Mouse (Mus musculus) hindbrain, embryonic 14.5 days (tissue): Measurements from ENCODE around the gene Gpr68. TPM values are rescaled to one million over a fixed set of nuclear protein-coding genes. Genes with fewer than 3 reads are reported as not detected.

Experiments
- ATAC-seq: fragments of 200-750 bp; cut with Nextera tagmentation; 2 replicates; pipeline ENCODE4 v1.8.0; 2017; ENCODE audit warnings: moderate number of reproducible peaks, mild to moderate bottlenecking, moderate TSS enrichment, moderate library complexity; ENCODE audit not compliant: low FRiP score
- DNase-seq: peaks from one replicate; pipeline ENCODE4 v3.0.0-alpha.2; 2015; ENCODE audit warnings: low spot score
- H3K27ac ChIP-seq: fragments of 300-500 bp; sonication (generic); 2 replicates; pipeline ENCODE4 v1.5.1; 2014; ENCODE audit warnings: mild to moderate bottlenecking, moderate library complexity
- H3K27me3 ChIP-seq: fragments of 300-500 bp; sonication (generic); 2 replicates; pipeline ENCODE4 v1.6.1; 2014; ENCODE audit warnings: mild to moderate bottlenecking, low read length, mixed read lengths; ENCODE audit not compliant: control insufficient read depth, insufficient read depth
- H3K36me3 ChIP-seq: fragments of 300-500 bp; sonication (generic); replicated peaks from 2 replicates; pipeline ENCODE4 v1.6.1; 2014; ENCODE audit not compliant: control insufficient read depth, insufficient read depth
- H3K4me1 ChIP-seq: fragments of 300-500 bp; sonication (generic); replicated peaks from 2 replicates; pipeline ENCODE4 v1.6.1; 2014; ENCODE audit warnings: antibody characterized with exemption, low read length, mixed read lengths; ENCODE audit not compliant: control insufficient read depth, insufficient read depth
- H3K4me2 ChIP-seq: fragments of 300-500 bp; sonication (generic); replicated peaks from 2 replicates; pipeline ENCODE4 v1.6.1; 2014; ENCODE audit warnings: mild to moderate bottlenecking, moderate library complexity
- H3K4me3 ChIP-seq: fragments of 300-500 bp; sonication (generic); replicated peaks from 2 replicates; pipeline ENCODE4 v1.5.1; 2014; ENCODE audit warnings: mild to moderate bottlenecking, low read length
- H3K9ac ChIP-seq: fragments of 300-500 bp; sonication (generic); 2 replicates; pipeline ENCODE4 v1.6.1; 2014
- H3K9me3 ChIP-seq: fragments of 300-500 bp; sonication (generic); 2 replicates; pipeline ENCODE4 v1.6.1; 2016; ENCODE audit warnings: low read length; ENCODE audit not compliant: control insufficient read depth
- WGBS: fragments of 180-500 bp; shearing (Covaris S2); extraction: QIAGEN DNeasy Blood & Tissue Kit; methylation state at CpG from one replicate; pipeline ENCODE4 v1.1.7; 2014; 5-methylcytosine and 5-hydroxymethylcytosine counted together
- polyA plus RNA-seq: library from polyadenylated mRNA; unstranded; fragments of >200 nt; fragmentation: Nextera tagmentation; extraction: Ambion mirVana; gene quantifications from 2 replicates; pipeline ENCODE4 v1.2.1, GENCODE M21; 2014

The Gpr68 gene
- polyA plus RNA-seq, 1 experiment from 2014 or later: 3.7 TPM

GRCm38 (mm10) chr12:100885585-100885984 is 22.4 kb downstream of the Gpr68 start:
- H3K9me3 ChIP-seq: no peaks in the 10 kb centered on the region
- H3K36me3 ChIP-seq: no peaks in the 10 kb centered on the region
- H3K9ac ChIP-seq: no peak overlapping the region
- 92% methylated on average over 3 of the region's 3 CpGs for WGBS
- no peak overlapping the region for H3K4me3 ChIP-seq
- H3K4me1 ChIP-seq: peaks cover 6% of the 10 kb centered on the region; the same call in 1 of the 2 replicates
- no peak overlapping the region for H3K4me2 ChIP-seq
- H3K27ac ChIP-seq: no peak overlapping the region
- DNase-seq (no peak), ATAC-seq (no peak)
- H3K27me3 ChIP-seq: no peaks in the 10 kb centered on the region

- Histone ChIP-seq H3K4me3 (no peak overlapping the region), H3K27me3 (no peaks in the 10 kb centered on the region), H3K27ac (no peak overlapping the region), H3K4me1 (peaks cover 6% of the 10 kb centered on the region; the same call in 1 of the 2 replicates), H3K9me3 (no peaks in the 10 kb centered on the region), H3K9ac (no peak overlapping the region), H3K36me3 (no peaks in the 10 kb centered on the region), H3K4me2 (no peak overlapping the region)
- ATAC-seq (no peak), DNase-seq (no peak)
- WGBS: 88% methylated on average over 7 of the region's 7 CpGs
Observed at GRCm38 (mm10) chr12:100883168-100883567, 24.8 kb downstream of the Gpr68 start.

- Histone ChIP-seq H3K4me3 (no peak overlapping the region), H3K9ac (no peak overlapping the region), H3K4me2 (no peak overlapping the region), H3K27ac (no peak overlapping the region), H3K9me3 (no peaks in the 10 kb centered on the region), H3K4me1 (no peaks in the 10 kb centered on the region), H3K27me3 (no peaks in the 10 kb centered on the region), H3K36me3 (no peaks in the 10 kb centered on the region)
- 93% methylated on average over 16 of the region's 16 CpGs for WGBS
- DNase-seq (no peak), ATAC-seq (no peak)
Observed at GRCm38 (mm10) chr12:100878556-100878955, 29.4 kb downstream of the Gpr68 start.

- ATAC-seq: no peak
- no peaks in the 10 kb centered on the region for H3K9me3 ChIP-seq
- no peaks in the 10 kb centered on the region for H3K4me1 ChIP-seq
- no peak overlapping the region for H3K27ac ChIP-seq
- H3K9ac ChIP-seq: no peak overlapping the region
- H3K36me3 ChIP-seq: no peaks in the 10 kb centered on the region
- no peak overlapping the region for H3K4me3 ChIP-seq
- H3K27me3 ChIP-seq: no peaks in the 10 kb centered on the region
- DNase-seq: no peak
- 77% methylated on average over 6 of the region's 6 CpGs for WGBS
- H3K4me2 ChIP-seq: no peak overlapping the region
Observed at GRCm38 (mm10) chr12:100877936-100878335, 30.1 kb downstream of the Gpr68 start.

GRCm38 (mm10) chr12:100875960-100876359 is 32.0 kb downstream of the Gpr68 start:
- H3K4me2 ChIP-seq: no peak overlapping the region
- 92% methylated on average over 5 of the region's 6 CpGs for WGBS
- no peak overlapping the region for H3K9ac ChIP-seq
- H3K36me3 ChIP-seq: no peaks in the 10 kb centered on the region
- DNase-seq (no peak), ATAC-seq (no peak)
- no peaks in the 10 kb centered on the region for H3K4me1 ChIP-seq
- H3K4me3 ChIP-seq: no peak overlapping the region
- H3K9me3 ChIP-seq: no peaks in the 10 kb centered on the region
- no peak overlapping the region for H3K27ac ChIP-seq
- H3K27me3 ChIP-seq: no peaks in the 10 kb centered on the region

GRCm38 (mm10) chr12:100875553-100875952 is 32.4 kb downstream of the Gpr68 start:
- Histone ChIP-seq H3K4me2 (no peak overlapping the region), H3K27ac (no peak overlapping the region), H3K4me1 (no peaks in the 10 kb centered on the region), H3K36me3 (no peaks in the 10 kb centered on the region), H3K4me3 (no peak overlapping the region), H3K27me3 (no peaks in the 10 kb centered on the region), H3K9ac (no peak overlapping the region), H3K9me3 (no peaks in the 10 kb centered on the region)
- WGBS: 64% methylated on average over 3 of the region's 3 CpGs
- no peak for DNase-seq
- no peak for ATAC-seq

DNA sequence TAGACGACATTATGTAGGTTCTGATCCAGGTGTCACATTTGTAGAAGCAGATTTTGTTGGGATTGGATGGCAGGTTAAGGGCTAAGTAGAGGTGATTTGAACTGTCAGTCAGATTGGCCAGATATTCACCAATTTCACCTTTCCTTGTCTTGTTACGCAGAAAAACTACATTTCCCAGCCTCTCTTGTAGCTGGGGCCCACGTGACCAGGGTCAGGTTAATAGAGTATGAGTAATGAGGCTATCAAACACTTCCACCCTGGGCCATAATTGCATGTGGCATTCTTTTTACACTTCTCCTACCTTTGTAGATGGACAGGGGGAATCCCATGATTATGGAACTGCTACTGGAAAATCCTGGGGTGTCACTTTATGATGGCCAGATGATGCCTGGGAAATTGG is 34.4 kb downstream of the Gpr68 start:
- WGBS: 82% methylated on average over 3 of the region's 3 CpGs
- no peaks in the 10 kb centered on the region for H3K36me3 ChIP-seq
- no peak overlapping the region for H3K9ac ChIP-seq
- no peaks in the 10 kb centered on the region for H3K4me1 ChIP-seq
- no peak overlapping the region for H3K4me3 ChIP-seq
- ATAC-seq (no peak), DNase-seq (no peak)
- H3K4me2 ChIP-seq: no peak overlapping the region
- H3K27ac ChIP-seq: no peak overlapping the region
- no peaks in the 10 kb centered on the region for H3K9me3 ChIP-seq
- no peaks in the 10 kb centered on the region for H3K27me3 ChIP-seq

DNA sequence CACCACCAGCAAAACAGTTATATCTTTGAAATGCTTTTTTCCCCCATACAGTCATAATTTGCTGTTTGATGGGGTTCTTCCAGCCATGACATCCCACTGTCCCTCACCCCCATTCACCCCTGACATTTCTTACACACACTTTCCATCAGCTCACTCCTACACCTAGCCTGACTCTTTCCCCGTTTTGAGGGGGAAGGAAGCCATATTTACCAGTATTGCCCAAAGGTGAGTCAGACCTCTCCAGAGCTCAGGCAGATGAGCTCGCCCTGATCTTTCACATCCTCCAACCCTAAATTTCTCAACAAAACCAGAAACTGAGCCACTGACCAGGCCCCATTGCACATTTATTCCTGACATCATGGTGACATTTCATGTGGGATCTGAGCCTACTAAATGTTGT is 36.2 kb downstream of the Gpr68 start:
- Histone ChIP-seq H3K27me3 (no peaks in the 10 kb centered on the region), H3K36me3 (no peaks in the 10 kb centered on the region), H3K4me1 (no peaks in the 10 kb centered on the region), H3K9ac (no peak overlapping the region), H3K4me2 (no peak overlapping the region), H3K9me3 (no peaks in the 10 kb centered on the region), H3K27ac (no peak overlapping the region), H3K4me3 (no peak overlapping the region)
- no peak for DNase-seq
- 91% methylated on average over 2 of the region's 2 CpGs for WGBS
- no peak for ATAC-seq

DNA sequence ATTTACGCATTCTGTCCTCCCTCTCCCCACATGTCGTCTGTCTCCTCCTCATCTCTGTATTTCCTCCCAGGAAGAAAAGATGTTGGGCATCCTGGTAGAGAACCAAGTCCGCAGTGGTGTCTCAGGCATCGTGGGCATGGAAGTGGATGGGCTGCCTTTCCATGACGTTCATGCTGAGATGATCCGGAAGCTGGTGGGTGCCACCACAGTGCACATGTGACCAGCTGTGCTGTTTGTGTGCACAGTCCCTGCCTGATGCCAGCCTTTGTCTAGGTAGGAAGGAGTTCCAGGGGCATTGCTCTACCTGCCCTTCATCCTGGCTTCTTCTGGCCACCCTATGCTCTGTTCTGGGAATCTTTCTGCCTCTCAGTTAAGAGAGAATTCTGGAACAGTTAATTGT is 36.8 kb downstream of the Gpr68 start:
- ATAC-seq (no peak), DNase-seq (no peak)
- no peak overlapping the region for H3K4me2 ChIP-seq
- H3K9me3 ChIP-seq: no peaks in the 10 kb centered on the region
- no peaks in the 10 kb centered on the region for H3K4me1 ChIP-seq
- WGBS: 95% methylated on average over 5 of the region's 6 CpGs
- no peaks in the 10 kb centered on the region for H3K27me3 ChIP-seq
- no peak overlapping the region for H3K27ac ChIP-seq
- H3K9ac ChIP-seq: no peak overlapping the region
- H3K36me3 ChIP-seq: no peaks in the 10 kb centered on the region
- no peak overlapping the region for H3K4me3 ChIP-seq

- no peak for ATAC-seq
- Histone ChIP-seq H3K4me1 (no peaks in the 10 kb centered on the region), H3K9me3 (no peaks in the 10 kb centered on the region), H3K27ac (no peak overlapping the region), H3K36me3 (no peaks in the 10 kb centered on the region), H3K4me3 (no peak overlapping the region), H3K9ac (no peak overlapping the region), H3K4me2 (no peak overlapping the region), H3K27me3 (no peaks in the 10 kb centered on the region)
- DNase-seq: no peak
- WGBS: 47% methylated on average over 4 of the region's 4 CpGs
Observed at GRCm38 (mm10) chr12:100868049-100868622, 39.9 kb downstream of the Gpr68 start.
